Mouse (Mus musculus) neural tube, embryonic 11.5 days (tissue): ENCODE results near the gene Vstm5. TPM values are rescaled to one million over a fixed set of nuclear protein-coding genes. Genes with fewer than 3 reads are reported as not detected.

Source experiments
- polyA plus RNA-seq: library from polyadenylated mRNA; unstranded; fragments of >200 nt; fragmentation: Nextera tagmentation; extraction: Ambion mirVana; gene quantifications from 2 replicates; pipeline ENCODE4 v1.2.1, GENCODE M21; 2014

Vstm5 gene
- polyA plus RNA-seq, 1 experiment from 2014 or later: 3.0 TPM

Other genes starting within 250 kb of the Vstm5 start
- 112 and 118 TPM in 2 replicates for gene Panx1, start 193.6 kb upstream of the Vstm5 start, polyA plus RNA-seq
- not detected in 2 replicates for gene Hephl1, start 126.9 kb upstream of the Vstm5 start, polyA plus RNA-seq
- 47.9 and 52.4 TPM in 2 replicates for gene Med17, start 40.9 kb downstream of the Vstm5 start, polyA plus RNA-seq
- 59.7 and 61.1 TPM in 2 replicates for gene Taf1d, start 67.2 kb downstream of the Vstm5 start, polyA plus RNA-seq
- gene 4931406C07Rik, start 67.4 kb downstream of the Vstm5 start, polyA plus RNA-seq: 6.3 and 7.3 TPM in 2 replicates
- 18.1 and 21.0 TPM in 2 replicates for gene Cep295, start 118.7 kb downstream of the Vstm5 start, polyA plus RNA-seq